Mouse (Mus musculus) forebrain, embryonic 15.5 days (tissue): ENCODE measurements around the gene Thnsl1. TPM values are rescaled to one million over a fixed set of nuclear protein-coding genes. Genes with fewer than 3 reads are reported as not detected.

Source experiments
- ATAC-seq: fragments of 200-750 bp; cut with Nextera tagmentation; replicated peaks from 2 replicates; pipeline ENCODE4 v1.8.0; 2017; ENCODE audit warnings: mild to moderate bottlenecking, moderate TSS enrichment, moderate library complexity
- H3K27ac ChIP-seq: fragments of 300-500 bp; sonication (generic); replicated peaks from 2 replicates; pipeline ENCODE4 v1.5.1; 2015; ENCODE audit warnings: mild to moderate bottlenecking, inconsistent platforms
- H3K27me3 ChIP-seq: fragments of 300-500 bp; sonication (generic); 2 replicates; pipeline ENCODE4 v1.6.1; 2015; ENCODE audit warnings: inconsistent platforms
- H3K36me3 ChIP-seq: fragments of 300-500 bp; sonication (generic); 2 replicates; pipeline ENCODE4 v1.6.1; 2015; ENCODE audit warnings: mild to moderate bottlenecking, inconsistent platforms
- H3K4me1 ChIP-seq: fragments of 300-500 bp; sonication (generic); 2 replicates; pipeline ENCODE4 v1.6.1; 2015; ENCODE audit warnings: inconsistent platforms
- H3K4me2 ChIP-seq: fragments of 300-500 bp; sonication (generic); replicated peaks from 2 replicates; pipeline ENCODE4 v1.6.1; 2015; ENCODE audit warnings: mild to moderate bottlenecking, inconsistent platforms
- H3K4me3 ChIP-seq: fragments of 300-500 bp; sonication (generic); 2 replicates; pipeline ENCODE4 v1.5.1; 2015; ENCODE audit warnings: mild to moderate bottlenecking, inconsistent platforms
- H3K9ac ChIP-seq: fragments of 300-500 bp; sonication (generic); replicated peaks from 2 replicates; pipeline ENCODE4 v1.6.1; 2015; ENCODE audit warnings: mild to moderate bottlenecking, inconsistent platforms
- H3K9me3 ChIP-seq: fragments of 300-500 bp; sonication (generic); 2 replicates; pipeline ENCODE4 v1.6.1; 2016; ENCODE audit warnings: inconsistent platforms
- WGBS: fragments of 180-500 bp; shearing (Covaris S2); methylation state at CpG from one replicate; pipeline ENCODE4 v1.1.7; 2015; ENCODE audit warnings: mixed read lengths; 5-methylcytosine and 5-hydroxymethylcytosine counted together
- polyA plus RNA-seq: library from polyadenylated mRNA; unstranded; fragments of >200 nt; fragmentation: Nextera tagmentation; extraction: Ambion mirVana; gene quantifications from 2 replicates; pipeline ENCODE4 v1.2.1, GENCODE M21; 2015

Thnsl1 gene
- polyA plus RNA-seq, 1 experiment from 2014 or later: 25.8 TPM

DNA sequence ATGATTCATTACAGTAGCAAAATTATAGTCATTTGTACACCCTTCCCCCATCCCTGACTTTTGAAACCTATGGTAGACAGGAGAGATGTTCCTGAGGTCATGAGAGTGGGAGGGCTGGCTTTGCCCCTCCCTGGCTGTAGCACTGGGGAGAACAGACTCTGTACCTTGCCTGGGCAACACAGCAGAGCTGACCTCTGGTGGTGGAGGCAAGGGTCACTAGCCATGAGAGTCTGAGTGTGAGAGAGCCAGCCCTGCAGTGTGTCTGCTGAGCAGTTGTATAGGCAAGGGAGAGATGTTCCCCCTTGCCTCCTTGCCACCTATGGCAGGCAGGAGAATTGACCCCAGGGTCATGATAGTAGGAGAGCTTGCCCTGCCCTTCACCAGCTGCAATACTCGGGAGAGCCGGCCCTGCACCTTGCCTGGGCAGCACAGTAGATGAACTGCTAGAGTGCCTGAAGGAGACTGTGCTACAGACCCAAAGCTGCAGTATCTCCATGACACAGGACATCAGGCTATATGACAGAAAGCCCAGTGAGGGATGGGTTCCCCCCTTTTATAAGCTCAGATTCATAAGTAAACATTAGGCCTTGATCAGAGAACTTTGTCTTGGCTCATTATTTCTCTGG, 40.1 kb downstream of the Thnsl1 start:
- no peaks in the 10 kb centered on the region for H3K4me1 ChIP-seq
- H3K4me3 ChIP-seq: no peak overlapping the region
- no peak overlapping the region for H3K4me2 ChIP-seq
- no peak overlapping the region for H3K9ac ChIP-seq
- no peak for ATAC-seq
- no peaks in the 10 kb centered on the region for H3K36me3 ChIP-seq
- no peaks in the 10 kb centered on the region for H3K9me3 ChIP-seq
- WGBS: 86% methylated on average over 2 of the region's 2 CpGs
- H3K27me3 ChIP-seq: no peaks in the 10 kb centered on the region
- H3K27ac ChIP-seq: no peak overlapping the region

DNA sequence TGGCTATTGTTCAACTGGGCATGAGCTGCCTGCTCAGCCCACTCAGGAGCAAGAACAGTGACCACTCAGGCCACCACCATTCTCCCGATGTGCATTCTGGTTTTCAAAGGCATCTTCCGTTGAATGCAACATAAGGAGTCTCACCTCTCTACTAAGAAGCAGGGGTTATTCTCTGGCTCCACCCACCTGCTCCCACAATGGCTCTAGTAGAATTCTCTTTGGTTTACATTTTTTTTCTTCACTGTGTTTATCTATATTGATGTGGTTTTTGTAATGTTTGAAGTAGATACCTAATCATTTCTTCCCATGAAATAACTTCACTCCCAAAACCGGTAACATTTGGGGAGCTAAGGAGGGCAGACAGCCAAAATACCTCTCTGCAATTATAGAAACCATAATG, 48.1 kb downstream of the Thnsl1 start:
- no peaks in the 10 kb centered on the region for H3K9me3 ChIP-seq
- H3K27me3 ChIP-seq: no peaks in the 10 kb centered on the region
- 71% methylated on average over 3 of the region's 3 CpGs for WGBS
- H3K36me3 ChIP-seq: no peaks in the 10 kb centered on the region
- no peak for ATAC-seq
- H3K9ac ChIP-seq: no peak overlapping the region
- H3K4me2 ChIP-seq: no peak overlapping the region
- no peak overlapping the region for H3K4me3 ChIP-seq
- no peaks in the 10 kb centered on the region for H3K4me1 ChIP-seq
- no peak overlapping the region for H3K27ac ChIP-seq

DNA sequence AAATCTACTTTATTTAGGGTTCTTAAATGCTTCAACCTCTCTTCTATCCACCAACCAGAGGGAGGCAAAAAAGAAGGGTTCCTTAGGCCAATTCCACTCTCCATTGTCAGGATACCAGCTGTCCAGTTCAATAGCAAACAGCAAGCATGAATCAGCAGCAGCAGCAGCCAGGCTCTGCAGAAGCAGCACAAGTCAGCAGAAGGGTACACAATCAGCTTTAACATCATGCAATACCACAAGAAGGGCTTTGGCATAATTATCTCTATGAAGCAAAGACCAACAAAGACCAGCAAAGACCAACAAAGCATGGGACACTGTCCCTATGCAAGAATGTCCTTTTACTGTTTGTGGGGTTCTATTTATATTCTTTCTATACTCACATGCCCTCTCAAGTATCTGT, 48.8 kb downstream of the Thnsl1 start:
- no peak overlapping the region for H3K4me2 ChIP-seq
- H3K27ac ChIP-seq: no peak overlapping the region
- H3K27me3 ChIP-seq: no peaks in the 10 kb centered on the region
- no peak overlapping the region for H3K4me3 ChIP-seq
- no peak overlapping the region for H3K9ac ChIP-seq
- H3K4me1 ChIP-seq: 0 out of 2 replicates have a peak, but pooled peaks cover 1% of the 10 kb centered on the region
- H3K36me3 ChIP-seq: no peaks in the 10 kb centered on the region
- no peaks in the 10 kb centered on the region for H3K9me3 ChIP-seq
- no peak for ATAC-seq

DNA sequence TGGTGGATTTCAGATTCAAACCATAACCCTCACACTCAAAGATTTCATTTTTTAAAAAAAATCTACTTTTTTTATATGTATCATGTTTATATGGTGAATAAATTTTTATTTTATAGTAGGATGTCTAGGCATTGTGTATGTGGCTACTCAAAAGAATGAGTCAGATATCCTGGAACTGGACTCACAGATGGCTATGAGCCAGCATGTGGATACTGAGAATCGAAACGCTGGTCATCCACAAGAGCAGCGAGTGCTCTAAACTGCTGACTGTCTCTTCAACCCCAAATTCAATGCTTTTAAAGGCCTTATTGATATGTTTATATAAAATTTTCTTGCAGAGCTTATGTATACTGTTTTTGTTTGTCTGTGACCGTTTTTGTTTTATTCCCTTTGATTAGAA, 52.8 kb downstream of the Thnsl1 start:
- Histone ChIP-seq H3K27ac (no peak overlapping the region), H3K4me3 (no peak overlapping the region), H3K4me2 (no peak overlapping the region), H3K4me1 (peaks cover 10% of the 10 kb centered on the region; the same call in 1 of the 2 replicates), H3K9ac (no peak overlapping the region), H3K36me3 (no peaks in the 10 kb centered on the region), H3K9me3 (no peaks in the 10 kb centered on the region), H3K27me3 (no peaks in the 10 kb centered on the region)
- ATAC-seq: no peak
- 92% methylated on average over 4 of the region's 4 CpGs for WGBS

DNA sequence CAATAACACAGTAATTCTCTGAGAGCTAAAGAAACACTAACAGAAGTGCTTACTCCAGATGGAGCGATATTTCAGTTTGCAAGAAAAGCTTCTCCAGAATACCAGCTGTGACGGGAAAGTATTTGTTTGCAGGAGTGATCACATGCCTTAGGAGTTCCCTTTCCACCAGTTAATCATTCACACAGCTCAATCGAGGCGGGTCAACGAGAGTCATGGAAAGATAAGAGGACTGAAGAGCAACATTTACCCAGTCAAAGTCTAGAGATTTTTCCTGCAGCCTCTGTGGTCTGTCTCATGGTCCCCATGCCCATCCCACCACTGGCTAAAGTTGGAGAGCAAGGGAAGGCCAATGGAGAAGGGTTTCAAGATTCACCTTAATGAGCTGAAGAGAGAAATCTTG, 53.6 kb downstream of the Thnsl1 start:
- Histone ChIP-seq H3K9me3 (no peaks in the 10 kb centered on the region), H3K36me3 (no peaks in the 10 kb centered on the region), H3K9ac (no peak overlapping the region), H3K27ac (no peak overlapping the region), H3K4me2 (no peak overlapping the region), H3K4me1 (peaks cover 10% of the 10 kb centered on the region; the same call in 1 of the 2 replicates), H3K4me3 (no peak overlapping the region), H3K27me3 (no peaks in the 10 kb centered on the region)
- no peak for ATAC-seq
- 89% methylated on average over 5 of the region's 5 CpGs for WGBS

DNA sequence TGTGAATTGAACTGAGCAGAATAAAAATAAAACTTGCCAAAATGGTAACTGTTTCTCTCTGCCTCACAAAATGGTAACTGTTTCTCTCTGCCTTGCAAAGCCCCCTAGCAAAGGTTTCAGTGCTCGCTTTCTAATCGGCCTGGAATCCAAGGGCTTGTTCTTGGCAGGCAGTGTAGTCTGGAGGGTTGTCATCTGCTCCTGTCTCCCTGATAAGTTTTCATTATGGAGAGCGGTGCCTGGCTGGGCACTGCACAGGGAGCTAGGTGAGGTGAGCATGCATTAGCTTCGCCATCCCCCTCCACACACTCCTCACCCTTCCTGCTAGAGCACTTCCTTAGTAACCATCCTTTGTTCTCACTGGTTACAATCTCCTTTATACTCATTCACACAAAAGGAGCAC, 54.5 kb downstream of the Thnsl1 start:
- peak; percentile 72; the same call in 1 of the 2 replicates for ATAC-seq

DNA sequence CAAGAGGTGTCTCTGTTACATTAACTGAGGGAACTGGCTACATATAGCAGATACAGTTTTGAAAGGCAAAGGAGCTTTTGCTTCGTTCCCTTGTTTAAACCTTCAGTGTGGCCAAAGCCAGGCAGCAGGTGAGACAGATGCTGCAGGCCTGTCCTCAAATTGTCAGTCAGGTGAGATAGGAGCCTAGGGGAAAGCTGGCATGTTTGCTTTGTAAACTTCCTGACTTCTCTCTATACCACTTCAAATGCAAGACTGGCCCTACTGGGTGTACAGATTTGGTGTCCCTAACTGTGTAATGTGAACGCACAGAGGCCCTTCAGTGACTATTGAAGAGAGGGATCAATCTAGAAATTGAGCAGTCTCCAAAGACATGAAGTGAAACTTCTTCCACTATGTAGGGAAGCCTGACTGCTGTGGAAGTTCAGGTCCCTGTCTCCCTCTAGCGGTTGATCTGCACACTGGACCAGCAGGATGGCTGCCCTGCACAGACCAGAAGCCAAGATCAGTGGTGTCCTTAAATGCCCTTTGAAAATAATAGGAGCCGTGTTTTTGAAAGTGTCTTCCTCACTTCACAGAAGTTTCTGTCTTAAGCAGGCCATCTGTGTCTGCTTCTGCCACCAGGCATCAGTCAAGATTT, 56.0 kb downstream of the Thnsl1 start:
- H3K9ac ChIP-seq: no peak overlapping the region
- H3K27ac ChIP-seq: no peak overlapping the region
- WGBS: 19% methylated on average over 4 of the region's 4 CpGs
- H3K27me3 ChIP-seq: no peaks in the 10 kb centered on the region
- ATAC-seq: peak; percentile 92
- no peak overlapping the region for H3K4me2 ChIP-seq
- no peak overlapping the region for H3K4me3 ChIP-seq
- H3K9me3 ChIP-seq: no peaks in the 10 kb centered on the region
- H3K36me3 ChIP-seq: no peaks in the 10 kb centered on the region
- H3K4me1 ChIP-seq: peaks cover 10% of the 10 kb centered on the region; the same call in 1 of the 2 replicates

More for the DNA sequence above, 54.5 kb downstream of the Thnsl1 start:
- H3K27me3 ChIP-seq: no peaks in the 10 kb centered on the region
- H3K4me3 ChIP-seq: no peak overlapping the region
- no peaks in the 10 kb centered on the region for H3K9me3 ChIP-seq
- peaks cover 10% of the 10 kb centered on the region; the same call in 1 of the 2 replicates for H3K4me1 ChIP-seq
- WGBS: 39% methylated on average over 4 of the region's 4 CpGs
- no peak overlapping the region; the same call in 1 of the 2 replicates for H3K9ac ChIP-seq
- no peak overlapping the region for H3K4me2 ChIP-seq
- no peak overlapping the region for H3K27ac ChIP-seq
- no peaks in the 10 kb centered on the region for H3K36me3 ChIP-seq

DNA sequence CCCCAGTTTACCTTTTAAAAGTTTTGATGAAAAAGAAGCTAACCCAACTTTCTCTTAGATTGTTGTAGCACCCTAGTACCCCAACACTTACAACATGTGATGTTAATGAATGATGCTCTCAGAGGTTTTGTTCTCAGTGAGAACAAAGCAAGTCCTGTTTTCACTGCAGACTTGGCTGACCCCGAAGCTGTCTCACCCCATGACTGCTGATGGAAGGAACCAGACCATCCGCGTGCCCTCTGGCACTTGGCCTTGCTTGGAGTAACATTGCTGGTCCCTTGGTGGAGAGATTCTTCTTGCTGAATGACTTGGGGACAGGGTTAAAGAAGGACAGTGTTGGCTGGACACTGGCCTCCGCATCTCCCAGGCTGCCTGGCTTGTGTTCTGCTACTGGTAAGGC, 58.5 kb downstream of the Thnsl1 start:
- 76% methylated on average over 4 of the region's 4 CpGs for whole genome bisulfite sequencing
- H3K9ac ChIP-seq: no peak overlapping the region
- H3K4me2 ChIP-seq: no peak overlapping the region
- no peak for ATAC-seq
- no peak overlapping the region for H3K4me3 ChIP-seq
- no peaks in the 10 kb centered on the region for H3K27me3 ChIP-seq
- H3K4me1 ChIP-seq: peaks cover 24% of the 10 kb centered on the region
- H3K27ac ChIP-seq: no peak overlapping the region
- no peaks in the 10 kb centered on the region for H3K36me3 ChIP-seq
- no peaks in the 10 kb centered on the region for H3K9me3 ChIP-seq

Other genes starting within 250 kb of the Thnsl1 start
- 41.5 and 42.3 TPM in 2 replicates for gene Arhgap21, start 236.8 kb upstream of the Thnsl1 start, polyA plus RNA-seq
- 2.4 and 4.7 TPM in 2 replicates for gene Enkur, start 359 bp upstream of the Thnsl1 start, polyA plus RNA-seq
- gene Gpr158, start 161.8 kb downstream of the Thnsl1 start, polyA plus RNA-seq: 1.3 and 1.8 TPM in 2 replicates